In genomic region chr12:101892832-101893231, GRCm38 (mm10) we compare ENCODE assay signal across 28 mouse cellular contexts. TPM values are rescaled to one million over a fixed set of nuclear protein-coding genes. Genes with fewer than 3 reads are reported as not detected.
DNase-seq lines count a peak whose midpoint lies in the region; ATAC-seq and TF ChIP-seq lines count a peak whose summit lies in the region.
"Had no signal": no experiment of that assay in that cellular context is flagged by ENCODE, and none has a peak within 500 bp of the region (broad histone marks: within the 10 kb centered on the region; RNA-seq: fewer than 3 reads in every experiment).

No protein-coding gene starts in this region.

- no peak for TF ChIP-seq CTCF in layer of hippocampus, adult 2 months (conservative IDR thresholded peaks at IDR 0.05)
- TF ChIP-seq CTCF in CH12.LX (conservative IDR thresholded peaks at IDR 0.05 in 1 of 2, IDR thresholded peaks at IDR 0.05 in 1 of 2; ENCODE audit: low read depth in 2 of 2, low read length in 2 of 2): no peak
- no peak for TF ChIP-seq CTCF in liver, postnatal 0 days (IDR thresholded peaks at IDR 0.05; ENCODE audit: low read depth)

- no peak for DNase-seq in layer of hippocampus, adult 2 months (ENCODE audit: low spot score in 2 of 2)
- no peak for DNase-seq in layer of hippocampus, adult 9-11 months
- DNase-seq in CH12.LX (ENCODE audit: extremely low read depth) (peak; percentile 10), R1 (ENCODE audit: low read depth, low spot score) (peak; percentile 14)
- DNase-seq in brain, adult 2 months (ENCODE audit: low read depth, low spot score): peak; percentile 40
- no peak for DNase-seq in liver, postnatal 0 days
- DNase-seq in gastrocnemius, postnatal 25 days: no peak
- DNase-seq: adrenal gland, adult 8-10 months; adrenal gland, postnatal 25 days; cerebellum, adult 11 months; cerebellum, adult 2 months; cerebellum, adult 9-11 months; cerebellum, postnatal 36 days; embryo, embryonic 11 days; gastrocnemius, adult 2 months; gastrocnemius, postnatal 14 days; heart, adult 18-20 months; heart, postnatal 14 days; heart, postnatal 4 days had no signal

- dilution Hi-C loops in CH12.LX (cut with MboI; ENCODE audit: extremely low pct_ligation_motif_present, extremely low pct_unique_long_range_greater_than_20kb, low sequenced_read_pairs): no loop called here

- no peak overlapping the region for H3K4me3 ChIP-seq in layer of hippocampus, adult 2 months
- H3K4me3 ChIP-seq in CH12.LX (replicated peaks in 1 of 3; ENCODE audit: low read depth in 2 of 3, low read length in 2 of 3, poor library complexity in 1 of 3): no peak overlapping the region
- no peak overlapping the region for H3K4me3 ChIP-seq in liver, postnatal 0 days (ENCODE audit: low read depth, low read length)
- H3K4me3 ChIP-seq: embryonic facial prominence, embryonic 10.5 days; embryonic facial prominence, embryonic 13.5 days; erythroblast, embryonic 14.5 days; forebrain, embryonic 12.5 days; forebrain, embryonic 15.5 days; gastrocnemius, adult 2 months; heart, embryonic 13.5 days; hindbrain, embryonic 15.5 days had no signal

- no peak overlapping the region for H3K9ac ChIP-seq in CH12.LX (ENCODE audit: insufficient read depth, low read depth)
- no peak overlapping the region for H3K9ac ChIP-seq in liver, postnatal 0 days (replicated peaks)
- H3K9ac ChIP-seq: embryonic facial prominence, embryonic 13.5 days; forebrain, embryonic 12.5 days; forebrain, embryonic 15.5 days; heart, embryonic 13.5 days; hindbrain, embryonic 15.5 days had no signal

- peak overlapping the region; percentile 36; the same call in 1 of the 2 replicates for H3K27ac ChIP-seq in layer of hippocampus, adult 2 months
- H3K27ac ChIP-seq in CH12.LX (ENCODE audit: insufficient read depth, low read depth): no peak overlapping the region
- no peak overlapping the region for H3K27ac ChIP-seq in liver, postnatal 0 days (ENCODE audit: low read depth)
- H3K27ac ChIP-seq: embryonic facial prominence, embryonic 10.5 days; embryonic facial prominence, embryonic 13.5 days; forebrain, embryonic 12.5 days; forebrain, embryonic 15.5 days; gastrocnemius, adult 2 months; heart, embryonic 13.5 days; hindbrain, embryonic 15.5 days had no signal

- no peak for ATAC-seq in liver, postnatal 0 days
- ATAC-seq in activated CD4-positive, CD25-positive, alpha-beta regulatory T cell, adult 4 months: no peak
- ATAC-seq: CD4-positive, CD25-positive, alpha-beta regulatory T cell, adult 4 months; forebrain, embryonic 15.5 days had no signal

- no peaks in the 10 kb centered on the region for H3K27me3 ChIP-seq in CH12.LX (replicated peaks)
- H3K27me3 ChIP-seq in liver, postnatal 0 days (ENCODE audit: insufficient read depth, low read length): no peaks in the 10 kb centered on the region
- H3K27me3 ChIP-seq: embryonic facial prominence, embryonic 13.5 days; forebrain, embryonic 12.5 days; forebrain, embryonic 15.5 days; heart, embryonic 13.5 days; hindbrain, embryonic 15.5 days had no signal

- H3K4me1 ChIP-seq in CH12.LX (ENCODE audit: control insufficient read depth in 1 of 2, insufficient read depth in 2 of 2): peaks cover 2 to 3% of the 10 kb centered on the region in 2 experiments; a peak in 2 of 4 replicates
- H3K4me1 ChIP-seq in liver, postnatal 0 days (ENCODE audit: insufficient read depth): no peaks in the 10 kb centered on the region
- H3K4me1 ChIP-seq: embryonic facial prominence, embryonic 10.5 days; embryonic facial prominence, embryonic 13.5 days; forebrain, embryonic 12.5 days; forebrain, embryonic 15.5 days; heart, embryonic 13.5 days; hindbrain, embryonic 15.5 days had no signal

- no peak for TF ChIP-seq RAD21 in CH12.LX (IDR thresholded peaks at IDR 0.05; ENCODE audit: low read depth, low read length)

- no peak overlapping the region for H3K4me2 ChIP-seq in CH12.LX (ENCODE audit: insufficient read depth, low read depth, poor library complexity, severe bottlenecking)
- H3K4me2 ChIP-seq in liver, postnatal 0 days (ENCODE audit: low read depth, low read length): no peak overlapping the region
- H3K4me2 ChIP-seq: embryonic facial prominence, embryonic 13.5 days; forebrain, embryonic 12.5 days; forebrain, embryonic 15.5 days; heart, embryonic 13.5 days; hindbrain, embryonic 15.5 days had no signal

- TF ChIP-seq EP300 in CH12.LX (IDR thresholded peaks at IDR 0.05; ENCODE audit: low read length): no peak
- TF ChIP-seq EP300 in liver, postnatal 0 days (IDR thresholded peaks at IDR 0.05; ENCODE audit: low read depth): no peak

- H3K79me2 ChIP-seq in CH12.LX (replicated peaks; ENCODE audit: control insufficient read depth, extremely low read depth, insufficient read depth, poor library complexity, severe bottlenecking): no peaks in the 10 kb centered on the region

- 83% methylated on average over 2 of the region's 2 CpGs for WGBS in liver, postnatal 0 days (ENCODE audit: insufficient replicate concordance)

- no peaks in the 10 kb centered on the region for H3K9me3 ChIP-seq in CH12.LX (replicated peaks; ENCODE audit: low read length)
- H3K9me3 ChIP-seq in liver, postnatal 0 days (ENCODE audit: low read length): no peaks in the 10 kb centered on the region
- H3K9me3 ChIP-seq: embryonic facial prominence, embryonic 10.5 days; embryonic facial prominence, embryonic 13.5 days; forebrain, embryonic 12.5 days; forebrain, embryonic 15.5 days; heart, embryonic 13.5 days; hindbrain, embryonic 15.5 days had no signal

- H3K36me3 ChIP-seq in CH12.LX (replicated peaks in 1 of 2; ENCODE audit: control insufficient read depth in 1 of 2, insufficient read depth in 1 of 2, low read length in 1 of 2): peaks cover 40 to 64% of the 10 kb centered on the region in 2 experiments
- peaks cover 44% of the 10 kb centered on the region for H3K36me3 ChIP-seq in liver, postnatal 0 days (replicated peaks; ENCODE audit: insufficient read depth, low read length)

- TF ChIP-seq POLR2A in CH12.LX (IDR thresholded peaks at IDR 0.05; ENCODE audit: low read depth, low read length): no peak

- in situ Hi-C loops in CH12.LX (cut with MboI; ENCODE audit: low pct_ligation_motif_present, low pct_unique_long_range_greater_than_20kb, low sequenced_read_pairs): no loop called here

TF ChIP-seq in CH12.LX, 34 proteins besides CTCF, POLR2A, EP300 and RAD21:
- TF ChIP-seq ETS1 (conservative IDR thresholded peaks at IDR 0.05; ENCODE audit: low read depth, low read length) (no peak), ELF1 (IDR thresholded peaks at IDR 0.05; ENCODE audit: low read depth, low read length) (no peak), SMC3 (IDR thresholded peaks at IDR 0.05; ENCODE audit: low read depth, low read length) (no peak), USF1 (IDR thresholded peaks at IDR 0.05; ENCODE audit: low read depth, low read length) (no peak), ZKSCAN1 (IDR thresholded peaks at IDR 0.05; ENCODE audit: borderline replicate concordance, low read depth, low read length) (no peak), CHD2 (IDR thresholded peaks at IDR 0.05; ENCODE audit: low read length) (no peak), IRF4 (IDR thresholded peaks at IDR 0.05; ENCODE audit: low read depth, low read length) (no peak), UBTF (IDR thresholded peaks at IDR 0.05; ENCODE audit: low read depth, low read length) (no peak), MEF2A (IDR thresholded peaks at IDR 0.05; ENCODE audit: borderline replicate concordance, low read depth, low read length) (no peak), NRF1 (IDR thresholded peaks at IDR 0.05; ENCODE audit: low read depth, low read length) (no peak), RCOR1 (conservative IDR thresholded peaks at IDR 0.05; ENCODE audit: low read depth, low read length) (no peak), SIN3A (IDR thresholded peaks at IDR 0.05; ENCODE audit: low read length) (no peak)
TF ChIP-seq in CH12.LX: peak in this region for 0.

RNA-seq across cellular contexts. Expression of gene Trip11, which starts 20.2 kb away (rescaled TPM):
- 10 to 100 TPM; 31.8 to 32.9 TPM for total RNA-seq in layer of hippocampus, adult 2 months (2021)
- total RNA-seq in CH12.LX (2012; rRNA removed): 12.8 and 13.3 TPM in 2 replicates
- total RNA-seq in CH12.LX (2014; rRNA removed): 5.1 and 5.5 TPM in 2 replicates
- polyA plus RNA-seq in CH12.LX (2012; ENCODE audit: insufficient read length, low read depth): 8.0 and 10.4 TPM in 2 replicates
- polyA plus RNA-seq in liver, postnatal 0 days (2015; fragmentation: Nextera tagmentation; extraction: Ambion mirVana): 8.1 and 12.0 TPM in 2 replicates
- total RNA-seq in gastrocnemius, postnatal 25 days (2021): 10 to 100 TPM; 22.0 to 22.4 TPM
- polyA plus RNA-seq in activated CD4-positive, CD25-positive, alpha-beta regulatory T cell, adult 4 months (2017; shearing (Covaris generic)): 10 to 100 TPM; 59.6 to 60.3 TPM

Comparison
In these comparisons a context has a peak if more than half of its experiments do, and no peak if none do; other contexts are left out.
1. DNase-seq: peak in CH12.LX (single experiment), R1 (single experiment) and brain, adult 2 months (single experiment); none in layer of hippocampus, adult 2 months (0 of 2), layer of hippocampus, adult 9-11 months (single experiment), liver, postnatal 0 days (single experiment) and gastrocnemius, postnatal 25 days (single experiment).